Mouse (Mus musculus): ENCODE results near the gene Ffar1.

- TF ChIP-seq EP300 (IDR thresholded peaks at IDR 0.05) (no peak), CTCF (IDR thresholded peaks at IDR 0.05) (no peak)
These were observed 47.1 kb upstream of the Ffar1 start for GRCm38 (mm10) chr7:30908277-30908991.

Measured in lung, postnatal 0 days (tissue).